Mouse (Mus musculus) CH12.LX (cell line): ENCODE results near the gene Olfr270. TPM values are rescaled to one million over a fixed set of nuclear protein-coding genes. Genes with fewer than 3 reads are reported as not detected.

Experiments
- DNase-seq: peaks from one replicate; pipeline ENCODE4 v3.0.0-alpha.2; 2013; ENCODE audit errors: extremely low read depth
- H3K27ac ChIP-seq: 2 replicates; pipeline ENCODE4 v1.5.1; 2012; ENCODE audit warnings: low read depth, mild to moderate bottlenecking, control low read depth, moderate library complexity; ENCODE audit not compliant: insufficient read depth
- H3K27me3 ChIP-seq: replicated peaks from 2 replicates; pipeline ENCODE3; 2012; ENCODE audit warnings: inconsistent platforms
- H3K36me3 ChIP-seq, 2 experiments: replicated peaks in 1 of 2; 2 replicates each; pipeline versions ENCODE3 to v1.6.1; 2012; ENCODE audit warnings: inconsistent platforms in 1 of 2, low read length in 1 of 2, mild to moderate bottlenecking in 1 of 2, mixed read lengths in 1 of 2, moderate library complexity in 1 of 2; ENCODE audit not compliant: control insufficient read depth in 1 of 2, insufficient read depth in 1 of 2
- H3K4me1 ChIP-seq, 2 experiments: 2 replicates each; pipeline ENCODE4 v1.6.1; 2012; ENCODE audit warnings: inconsistent platforms in 1 of 2, moderate library complexity in 1 of 2; ENCODE audit not compliant: insufficient read depth in 2 of 2, control insufficient read depth in 1 of 2
- H3K4me2 ChIP-seq: 2 replicates; pipeline ENCODE4 v1.6.1; 2012; ENCODE audit warnings: low read depth, mild to moderate bottlenecking, control low read depth; ENCODE audit not compliant: poor library complexity, insufficient read depth, severe bottlenecking
- H3K4me3 ChIP-seq, 3 experiments: fragments of 150-350 bp in 1 of 3; sonication (generic) in 1 of 3; replicated peaks in 1 of 3; 2 replicates each; pipeline versions ENCODE3 to v1.5.1; 2011 to 2012; ENCODE audit warnings: low read depth in 2 of 3, low read length in 2 of 3, mild to moderate bottlenecking in 2 of 3, moderate library complexity in 2 of 3, control low read depth in 1 of 3, improper control_type of control experiment in 1 of 3, inconsistent platforms in 1 of 3, mixed read lengths in 1 of 3; ENCODE audit not compliant: poor library complexity in 1 of 3
- H3K79me2 ChIP-seq: replicated peaks from 2 replicates; pipeline ENCODE4 v1.6.1; 2012; ENCODE audit warnings: mild to moderate bottlenecking, moderate library complexity; ENCODE audit not compliant: control insufficient read depth, poor library complexity, insufficient read depth, severe bottlenecking; ENCODE audit errors: extremely low read depth
- H3K9ac ChIP-seq: 2 replicates; pipeline ENCODE4 v1.6.1; 2012; ENCODE audit warnings: low read depth, mild to moderate bottlenecking, control low read depth, moderate library complexity; ENCODE audit not compliant: insufficient read depth
- H3K9me3 ChIP-seq: replicated peaks from 2 replicates; pipeline ENCODE3; 2012; ENCODE audit warnings: low read length, inconsistent platforms, mixed read lengths
- BHLHE40 ChIP-seq: IDR thresholded peaks from 2 replicates; pipeline ENCODE4 v1.6.1; 2011; ENCODE audit warnings: mild to moderate bottlenecking, low read depth, low read length, improper control_type of control experiment
- CHD2 ChIP-seq: IDR thresholded peaks from 2 replicates; pipeline ENCODE4 v1.6.1; 2011; ENCODE audit warnings: low read length, improper control_type of control experiment
- CTCF ChIP-seq, 2 experiments: IDR thresholded peaks in 1 of 2; conservative IDR thresholded peaks in 1 of 2; 2 replicates each; pipeline ENCODE4 v1.5.1; 2011 to 2012; ENCODE audit warnings: low read depth in 2 of 2, low read length in 2 of 2, improper control_type of control experiment in 1 of 2, inconsistent platforms in 1 of 2, mild to moderate bottlenecking in 1 of 2, moderate library complexity in 1 of 2
- E2F4 ChIP-seq: IDR thresholded peaks from 2 replicates; pipeline ENCODE4 v1.6.1; 2011; ENCODE audit warnings: low read depth, low read length, improper control_type of control experiment; ENCODE audit not compliant: insufficient replicate concordance
- ELF1 ChIP-seq: IDR thresholded peaks from 2 replicates; pipeline ENCODE4 v1.6.1; 2014; ENCODE audit warnings: low read depth, mild to moderate bottlenecking, inconsistent platforms, low read length, improper control_type of control experiment
- HCFC1 ChIP-seq: IDR thresholded peaks from 2 replicates; pipeline ENCODE4 v1.6.1; 2012; ENCODE audit warnings: low read depth, mild to moderate bottlenecking, inconsistent platforms, low read length, improper control_type of control experiment
- IRF4 ChIP-seq: IDR thresholded peaks from 2 replicates; pipeline ENCODE4 v1.6.1; 2014; ENCODE audit warnings: low read depth, mild to moderate bottlenecking, inconsistent platforms, low read length, improper control_type of control experiment
- JUN ChIP-seq: IDR thresholded peaks from 2 replicates; pipeline ENCODE4 v1.6.1; 2011; ENCODE audit warnings: low read depth, mild to moderate bottlenecking, low read length, improper control_type of control experiment, moderate library complexity; ENCODE audit not compliant: insufficient read depth
- MAFK ChIP-seq: IDR thresholded peaks from 2 replicates; pipeline ENCODE4 v1.6.1; 2011; ENCODE audit warnings: low read length, improper control_type of control experiment; ENCODE audit not compliant: insufficient replicate concordance
- MAX ChIP-seq: IDR thresholded peaks from 2 replicates; pipeline ENCODE4 v1.6.1; 2011; ENCODE audit warnings: low read length, improper control_type of control experiment
- MAZ ChIP-seq: IDR thresholded peaks from 2 replicates; pipeline ENCODE4 v1.6.1; 2012; ENCODE audit warnings: low read depth, mild to moderate bottlenecking, inconsistent platforms, low read length, improper control_type of control experiment, moderate library complexity
- MXI1 ChIP-seq: IDR thresholded peaks from 2 replicates; pipeline ENCODE4 v1.6.1; 2011; ENCODE audit warnings: mild to moderate bottlenecking, low read depth, low read length, improper control_type of control experiment
- NELFE ChIP-seq: IDR thresholded peaks from 2 replicates; pipeline ENCODE4 v1.6.1; 2011; ENCODE audit warnings: low read depth, low read length, improper control_type of control experiment
- NRF1 ChIP-seq: IDR thresholded peaks from 2 replicates; pipeline ENCODE4 v1.6.1; 2014; ENCODE audit warnings: low read depth, mild to moderate bottlenecking, inconsistent platforms, low read length, improper control_type of control experiment, moderate library complexity
- PAX5 ChIP-seq: IDR thresholded peaks from 2 replicates; pipeline ENCODE4 v1.6.1; 2012; ENCODE audit warnings: low read length, inconsistent platforms, mixed read lengths
- POLR2A ChIP-seq: IDR thresholded peaks from 2 replicates; pipeline ENCODE4 v1.6.1; 2011; ENCODE audit warnings: low read depth, mild to moderate bottlenecking, improper control_type of control experiment, low read length
- POLR2AphosphoS2 ChIP-seq: IDR thresholded peaks from 2 replicates; pipeline ENCODE4 v1.6.1; 2011; ENCODE audit warnings: low read depth, low read length, improper control_type of control experiment
- RAD21 ChIP-seq: IDR thresholded peaks from 2 replicates; pipeline ENCODE4 v1.6.1; 2011; ENCODE audit warnings: low read depth, mild to moderate bottlenecking, low read length, improper control_type of control experiment, moderate library complexity
- RCOR1 ChIP-seq: conservative IDR thresholded peaks from 2 replicates; pipeline ENCODE4 v1.6.1; 2012; ENCODE audit warnings: low read depth, mild to moderate bottlenecking, inconsistent platforms, low read length, improper control_type of control experiment
- SIN3A ChIP-seq: IDR thresholded peaks from 2 replicates; pipeline ENCODE4 v1.6.1; 2012; ENCODE audit warnings: low read length, improper control_type of control experiment, inconsistent platforms
- TCF12 ChIP-seq: IDR thresholded peaks from 2 replicates; pipeline ENCODE4 v1.6.1; 2014; ENCODE audit warnings: low read depth, mild to moderate bottlenecking, inconsistent platforms, low read length, improper control_type of control experiment
- USF1 ChIP-seq: IDR thresholded peaks from 2 replicates; pipeline ENCODE4 v1.6.1; 2014; ENCODE audit warnings: low read depth, mild to moderate bottlenecking, inconsistent platforms, low read length, improper control_type of control experiment
- ZMIZ1 ChIP-seq: IDR thresholded peaks from 2 replicates; pipeline ENCODE4 v1.6.1; 2012; ENCODE audit warnings: low read depth, mild to moderate bottlenecking, inconsistent platforms, low read length, improper control_type of control experiment
- dilution Hi-C: fragments of 300-500 bp; cut with MboI; formaldehyde crosslinking; loops from 2 replicates; pipeline ENCODE4 v1.14.3; 2020; ENCODE audit warnings: low sequenced_read_pairs; ENCODE audit not compliant: extremely low pct_unique_long_range_greater_than_20kb, extremely low pct_ligation_motif_present
- in situ Hi-C: fragments of 300-500 bp; cut with MboI; formaldehyde crosslinking; loops from 3 replicates; pipeline ENCODE4 v1.14.3; 2019; ENCODE audit warnings: low sequenced_read_pairs, low pct_ligation_motif_present, low pct_unique_long_range_greater_than_20kb, mixed read lengths
- polyA plus RNA-seq: library from polyadenylated mRNA; unstranded; fragments of >175 nt; gene quantifications from 2 replicates; pipeline ENCODE4 v1.2.1, GENCODE M21; 2012; ENCODE audit warnings: low read depth; ENCODE audit not compliant: insufficient read length
- total RNA-seq, 2 experiments: library from RNA; depleted of rRNA; stranded (reverse); fragments of 300-350 nt in 1 of 2; fragments of >200 nt in 1 of 2; gene quantifications; 2 replicates each; pipeline ENCODE4 v1.2.3; 2012 to 2014

The Olfr270 gene
- total and polyA plus RNA-seq, 3 experiments, result not detected

GRCm38 (mm10) chr4:53011732-53012361 is 47.5 kb downstream of the Olfr270 start, which contains the start of gene Nipsnap3b:
TSS of gene Nipsnap3b (plus strand) at chr4:53011880.
- H3K27me3 ChIP-seq, result no peaks in the 10 kb centered on the region
- peak; percentile 95 for DNase-seq
- peak within 1 kb of the TSS; percentile 64 to 75 (median 74) for H3K4me3 ChIP-seq
- peak within 1 kb of the TSS; percentile 24 for H3K9ac ChIP-seq
- H3K79me2 ChIP-seq, result 0 out of 2 replicates have a peak, but pooled peaks cover 2% of the 10 kb centered on the region
- peaks cover 0 to 34% of the 10 kb centered on the region in 2 experiments; a peak in 2 of 4 replicates for H3K4me1 ChIP-seq
- peak within 1 kb of the TSS; percentile 26; the same call in 1 of the 2 replicates for H3K27ac ChIP-seq
- dilution Hi-C loops (no loop called here), in situ Hi-C loops (no loop called here)
- TF ChIP-seq ZMIZ1 (peak; percentile 80), TCF12 (peak; percentile 47; the same call in 1 of the 2 replicates), HCFC1 (peak; percentile 41; the same call in 1 of the 2 replicates), NELFE (peak; percentile 83), SIN3A (peak; percentile 88), BHLHE40 (peak; percentile 61), JUN (no peak), IRF4 (no peak; the same call in 1 of the 2 replicates), ELF1 (peak; percentile 88), RCOR1 (no peak), POLR2A (peak; percentile 86), MXI1 (peak; percentile 57; the same call in 1 of the 2 replicates), POLR2AphosphoS2 (peak; percentile 64; the same call in 1 of the 2 replicates), NRF1 (peak; percentile 82), MAX (peak; percentile 15; the same call in 1 of the 2 replicates)
- H3K9me3 ChIP-seq, result peaks cover 2% of the 10 kb centered on the region
- peaks cover 10 to 13% of the 10 kb centered on the region in 2 experiments for H3K36me3 ChIP-seq
- peak within 1 kb of the TSS; percentile 87 for H3K4me2 ChIP-seq

- no peak overlapping the region for H3K4me3 ChIP-seq
- TF ChIP-seq RCOR1, result no peak
- no peak for TF ChIP-seq JUN
- TF ChIP-seq USF1, result no peak
- no peak for TF ChIP-seq ELF1
- TF ChIP-seq NELFE, result no peak
- TF ChIP-seq PAX5, result no peak
- TF ChIP-seq E2F4, result no peak
- TF ChIP-seq MAZ, result no peak
- no peak for TF ChIP-seq NRF1
- TF ChIP-seq MAFK, result no peak
- no peak for TF ChIP-seq CTCF (conservative IDR thresholded peaks at IDR 0.05 in 1 of 2, IDR thresholded peaks at IDR 0.05 in 1 of 2; ENCODE audit: low read depth in 2 of 2, low read length in 2 of 2)
- TF ChIP-seq CHD2, result no peak
- no peak for TF ChIP-seq RAD21
- TF ChIP-seq, all 38 proteins: peak for 0
- in situ Hi-C loops, result no loop called here
- 0 out of 2 replicates have a peak, but pooled peaks cover 2% of the 10 kb centered on the region for H3K79me2 ChIP-seq
- dilution Hi-C loops, result no loop called here
- H3K27ac ChIP-seq, result no peak overlapping the region
- H3K9ac ChIP-seq, result no peak overlapping the region
- peaks cover 0 to 34% of the 10 kb centered on the region in 2 experiments; a peak in 2 of 4 replicates for H3K4me1 ChIP-seq
- peaks cover 4% of the 10 kb centered on the region for H3K9me3 ChIP-seq
- peaks cover 20 to 30% of the 10 kb centered on the region in 2 experiments for H3K36me3 ChIP-seq
- DNase-seq, result no peak
- no peak overlapping the region for H3K4me2 ChIP-seq
- H3K27me3 ChIP-seq, result no peaks in the 10 kb centered on the region
Measured at GRCm38 (mm10) chr4:53014421-53014820, 50.1 kb downstream of the Olfr270 start.
